Comparison of ENCODE assay signal across 25 mouse cellular contexts in genomic region chr13:38664753-38665152, GRCm38 (mm10). TPM values are rescaled to one million over a fixed set of nuclear protein-coding genes. Genes with fewer than 3 reads are reported as not detected.
A peak's percentile ranks its signal among the peaks of the same experiment; 100 is the strongest.
DNase-seq lines count a peak whose midpoint lies in the region; ATAC-seq and TF ChIP-seq lines count a peak whose summit lies in the region.
"Had no signal": no experiment of that assay in that cellular context is flagged by ENCODE, and none has a peak within 500 bp of the region (broad histone marks: within the 10 kb centered on the region; RNA-seq: fewer than 3 reads in every experiment).

No protein-coding gene starts in this region.

- H3K27me3 ChIP-seq in liver, embryonic 16.5 days (ENCODE audit: control insufficient read depth, insufficient read depth, low read depth, low read length), result no peaks in the 10 kb centered on the region
- H3K27me3 ChIP-seq: heart, embryonic 12.5 days; hindbrain, embryonic 15.5 days; neural tube, embryonic 12.5 days had no signal

- H3K9ac ChIP-seq in ES-E14 (ENCODE audit: insufficient read depth, low read depth, low read length, poor library complexity, severe bottlenecking), result no peak overlapping the region
- 0 out of 2 replicates have a peak overlapping the region, but pooled peaks have one; percentile 27 for H3K9ac ChIP-seq in liver, embryonic 16.5 days (ENCODE audit: low read depth, low read length)
- H3K9ac ChIP-seq: heart, embryonic 12.5 days; hindbrain, embryonic 15.5 days; lung, embryonic 14.5 days; neural tube, embryonic 12.5 days had no signal

- H3K9me3 ChIP-seq in ES-E14 (ENCODE audit: control insufficient read depth, insufficient read depth, low read depth, low read length), result no peaks in the 10 kb centered on the region
- peaks cover 6% of the 10 kb centered on the region for H3K9me3 ChIP-seq in liver, embryonic 16.5 days (replicated peaks; ENCODE audit: control insufficient read depth, low read length)
- H3K9me3 ChIP-seq: hindbrain, embryonic 15.5 days; neural tube, embryonic 12.5 days had no signal

- H3K27ac ChIP-seq in ES-E14 (ENCODE audit: insufficient read depth, low read depth, low read length, poor library complexity, severe bottlenecking), result no peak overlapping the region
- H3K27ac ChIP-seq in liver, embryonic 16.5 days (ENCODE audit: low read length), result peak overlapping the region; percentile 72
- H3K27ac ChIP-seq: hindbrain, embryonic 15.5 days; neural tube, embryonic 12.5 days had no signal

- peaks cover 0 to 3% of the 10 kb centered on the region in 2 experiments; a peak in 1 of 4 replicates for H3K4me1 ChIP-seq in ES-E14 (ENCODE audit: control insufficient read depth in 2 of 2, insufficient read depth in 2 of 2, low read length in 2 of 2, poor library complexity in 1 of 2)
- peaks cover 19% of the 10 kb centered on the region for H3K4me1 ChIP-seq in liver, embryonic 16.5 days (ENCODE audit: control insufficient read depth, low read depth, low read length)
- H3K4me1 ChIP-seq: heart, embryonic 12.5 days; hindbrain, embryonic 15.5 days; neural tube, embryonic 12.5 days had no signal

- ATAC-seq in erythroid progenitor cell, adult 5-6 weeks (replicated peaks; ENCODE audit: low FRiP score, poor library complexity, severe bottlenecking), result peak; percentile 93
- ATAC-seq in liver, embryonic 16.5 days (ENCODE audit: low read depth), result peak; percentile 98
- ATAC-seq: CD4-positive, CD25-positive, alpha-beta regulatory T cell, adult 4 months; forebrain, embryonic 14.5 days; inflammation-experienced regulatory T-cells, adult 6 months; midbrain, embryonic 16.5 days; Patski had no signal

- 18% methylated on average over 1 of the region's 1 CpGs for WGBS in liver, embryonic 16.5 days (ENCODE audit: insufficient replicate concordance)

- DNase-seq in ES-E14 (ENCODE audit: low read depth, low spot score), result no peak
- DNase-seq in c-Kit-negative CD71-positive TER-119-positive erythroid progenitor cells, embryonic 14.5 days (ENCODE audit: low read depth, low spot score), result peak; percentile 34
- no peak for DNase-seq in cerebellum, adult 9-11 months
- no peak for DNase-seq in adrenal gland, adult 8-10 months
- no peak for DNase-seq in layer of hippocampus, adult 9-11 months
- DNase-seq in cerebellum, postnatal 25 days, result no peak
- DNase-seq: adrenal gland, postnatal 14 days; cerebellum, adult 8-10 months; gastrocnemius, postnatal 25 days; heart, adult 18-20 months; kidney, adult 11 months; kidney, postnatal 14 days; lung, embryonic 14.5 days; lung, postnatal 14 days had no signal

- H3K36me3 ChIP-seq in ES-E14 (ENCODE audit: control insufficient read depth, insufficient read depth, low read length, poor library complexity, severe bottlenecking), result no peaks in the 10 kb centered on the region
- H3K36me3 ChIP-seq in liver, embryonic 16.5 days (ENCODE audit: control insufficient read depth, insufficient read depth), result no peaks in the 10 kb centered on the region
- H3K36me3 ChIP-seq: heart, embryonic 12.5 days; hindbrain, embryonic 15.5 days; neural tube, embryonic 12.5 days had no signal

- H3K4me3 ChIP-seq in ES-E14 (ENCODE audit: insufficient read depth in 1 of 2, low read depth in 1 of 2, low read length in 2 of 2, poor library complexity in 1 of 2, severe bottlenecking in 1 of 2), result no peak overlapping the region
- H3K4me3 ChIP-seq in liver, embryonic 16.5 days (ENCODE audit: low read depth, low read length), result 0 out of 2 replicates have a peak overlapping the region, but pooled peaks have one; percentile 1
- H3K4me3 ChIP-seq: heart, embryonic 12.5 days; hindbrain, embryonic 15.5 days; neural tube, embryonic 12.5 days had no signal

- H3K4me2 ChIP-seq in liver, embryonic 16.5 days (ENCODE audit: low read depth, low read length), result 0 out of 2 replicates have a peak overlapping the region, but pooled peaks have one; percentile 21
- H3K4me2 ChIP-seq: heart, embryonic 12.5 days; hindbrain, embryonic 15.5 days; lung, embryonic 14.5 days; midbrain, embryonic 11.5 days; neural tube, embryonic 12.5 days had no signal

- in situ Hi-C loops in ES-E14 (cut with MboI; ENCODE audit: low sequenced_read_pairs in 2 of 2, unreplicated experiment in 2 of 2), result no loop called here

TF ChIP-seq in ES-E14, 5 proteins besides CTCF, POLR2A, EP300 and RAD21:
- TF ChIP-seq MAFK (IDR thresholded peaks at IDR 0.05; ENCODE audit: insufficient read depth, low read depth, low read length) (peak; percentile 32; the same call in 1 of the 2 replicates), ZNF384 (IDR thresholded peaks at IDR 0.05; ENCODE audit: low read depth, low read length) (no peak)

RNA-seq across cellular contexts. Expression of gene Eef1e1, which starts 5.9 kb away (rescaled TPM):
- total RNA-seq in ES-E14 (2012; rRNA removed), result 94.6 and 111 TPM in 2 replicates
- total RNA-seq in erythroid progenitor cell, adult 5-6 weeks (2015; ENCODE audit: low replicate concordance), result 12.6 and 16.2 TPM in 2 replicates
- 16.3 and 17.1 TPM in 2 replicates for total RNA-seq in erythroid progenitor cell, adult 5-6 weeks (2017; ENCODE audit: low replicate concordance)
- polyA plus RNA-seq in liver, embryonic 16.5 days (2015; fragmentation: Nextera tagmentation; extraction: Ambion mirVana), result 31.4 and 34.8 TPM in 2 replicates
- 10 to 100 TPM; 18.5 to 42.6 (median 34.1) TPM for total RNA-seq in adrenal gland, adult 8-10 months (2022)

RNA-seq across cellular contexts. Expression of gene Bloc1s5, which starts 29.8 kb away (rescaled TPM):
- total RNA-seq in ES-E14 (2012; rRNA removed), result 2.5 and 3.4 TPM in 2 replicates
- 2.9 and 4.6 TPM in 2 replicates for total RNA-seq in erythroid progenitor cell, adult 5-6 weeks (2015; ENCODE audit: low replicate concordance)
- 4.5 and 7.0 TPM in 2 replicates for total RNA-seq in erythroid progenitor cell, adult 5-6 weeks (2017; ENCODE audit: low replicate concordance)
- polyA plus RNA-seq in liver, embryonic 16.5 days (2015; fragmentation: Nextera tagmentation; extraction: Ambion mirVana), result 10.2 and 11.2 TPM in 2 replicates
- 10 to 100 TPM; 23.9 to 32.4 (median 24.1) TPM for total RNA-seq in adrenal gland, adult 8-10 months (2022)
